Mouse (Mus musculus) forebrain, postnatal 0 days (tissue): ENCODE results near the gene Aoah. TPM values are rescaled to one million over a fixed set of nuclear protein-coding genes. Genes with fewer than 3 reads are reported as not detected.

ENCODE experiments used
- ATAC-seq: fragments of 200-750 bp; cut with Nextera tagmentation; 2 replicates; pipeline ENCODE4 v1.8.0; 2017; ENCODE audit warnings: mild to moderate bottlenecking, moderate library complexity
- DNase-seq: peaks from one replicate; pipeline ENCODE4 v3.0.0-alpha.2; 2015
- H3K27ac ChIP-seq: fragments of 300-500 bp; sonication (generic); 2 replicates; pipeline ENCODE4 v1.5.1; 2014; ENCODE audit warnings: low read depth, mild to moderate bottlenecking, antibody characterized with exemption, low read length, moderate library complexity, mixed read lengths
- H3K27me3 ChIP-seq: fragments of 300-500 bp; sonication (generic); 2 replicates; pipeline ENCODE4 v1.6.1; 2014; ENCODE audit warnings: mild to moderate bottlenecking, low read length, mixed read lengths; ENCODE audit not compliant: insufficient read depth
- H3K36me3 ChIP-seq: fragments of 300-500 bp; sonication (generic); 2 replicates; pipeline ENCODE4 v1.6.1; 2014; ENCODE audit warnings: mild to moderate bottlenecking, moderate library complexity; ENCODE audit not compliant: insufficient read depth
- H3K4me1 ChIP-seq: fragments of 300-500 bp; sonication (generic); 2 replicates; pipeline ENCODE4 v1.6.1; 2014; ENCODE audit warnings: antibody characterized with exemption; ENCODE audit not compliant: insufficient read depth
- H3K4me2 ChIP-seq: fragments of 300-500 bp; sonication (generic); 2 replicates; pipeline ENCODE4 v1.6.1; 2014; ENCODE audit warnings: low read depth, mild to moderate bottlenecking, moderate library complexity
- H3K4me3 ChIP-seq: fragments of 300-500 bp; sonication (generic); 2 replicates; pipeline ENCODE4 v1.5.1; 2014; ENCODE audit warnings: low read depth, low read length, mixed read lengths
- H3K9ac ChIP-seq: fragments of 300-500 bp; sonication (generic); 2 replicates; pipeline ENCODE4 v1.6.1; 2014; ENCODE audit warnings: mild to moderate bottlenecking
- H3K9me3 ChIP-seq: fragments of 300-500 bp; sonication (generic); 2 replicates; pipeline ENCODE4 v1.6.1; 2016; ENCODE audit warnings: low read length
- CTCF ChIP-seq: sonication (generic); IDR thresholded peaks from 2 replicates; pipeline ENCODE4 v1.5.1; 2016; ENCODE audit warnings: antibody characterized with exemption, control low read depth, low read depth
- WGBS: fragments of 180-500 bp; shearing (Covaris S2); extraction: QIAGEN DNeasy Blood & Tissue Kit; methylation state at CpG from one replicate; pipeline ENCODE4 v1.1.7; 2014; 5-methylcytosine and 5-hydroxymethylcytosine counted together
- polyA plus RNA-seq: library from polyadenylated mRNA; unstranded; fragments of >200 nt; fragmentation: Nextera tagmentation; extraction: Ambion mirVana; gene quantifications from 2 replicates; pipeline ENCODE4 v1.2.1, GENCODE M21; 2015
- total RNA-seq: library from RNA; depleted of rRNA; stranded (reverse); fragments of >200 nt; gene quantifications from 2 replicates; pipeline ENCODE4 v1.2.3, GENCODE M21; 2014

The Aoah gene
- total and polyA plus RNA-seq, 2 experiments from 2014 or later, result 0.51 to 0.86 TPM

DNA sequence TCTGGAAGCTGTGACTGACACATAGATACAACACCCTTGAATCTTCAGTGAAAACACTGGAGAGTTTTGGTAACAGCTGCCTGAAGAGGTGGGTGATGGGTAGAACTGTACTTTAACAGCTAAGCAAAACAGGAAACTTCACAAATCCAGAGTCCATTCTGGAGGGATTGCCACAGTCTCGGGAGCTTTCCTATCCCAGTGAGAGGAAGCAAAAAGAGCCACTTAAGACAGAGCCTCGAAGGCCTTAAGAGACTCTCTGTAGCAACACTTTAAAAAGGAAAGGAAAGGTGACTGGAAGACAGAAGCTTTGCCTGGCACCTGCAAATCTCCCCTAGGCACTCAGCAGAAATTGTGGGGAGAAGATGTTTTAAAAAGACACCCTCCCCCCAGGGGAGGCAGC lies 4.6 kb downstream of the Aoah start:
- WGBS, result 68% methylated on average over 2 of the region's 2 CpGs
- Histone ChIP-seq H3K9me3 (no peaks in the 10 kb centered on the region), H3K27ac (no peak overlapping the region), H3K27me3 (no peaks in the 10 kb centered on the region), H3K4me3 (no peak overlapping the region), H3K36me3 (no peaks in the 10 kb centered on the region), H3K4me2 (no peak overlapping the region), H3K9ac (no peak overlapping the region), H3K4me1 (no peaks in the 10 kb centered on the region)
- DNase-seq (no peak), ATAC-seq (no peak)
- no peak for TF ChIP-seq CTCF

- no peak overlapping the region for H3K4me3 ChIP-seq
- H3K4me1 ChIP-seq, result no peaks in the 10 kb centered on the region
- H3K9me3 ChIP-seq, result no peaks in the 10 kb centered on the region
- H3K36me3 ChIP-seq, result no peaks in the 10 kb centered on the region
- TF ChIP-seq CTCF, result no peak
- no peak overlapping the region for H3K27ac ChIP-seq
- DNase-seq, result no peak
- H3K4me2 ChIP-seq, result no peak overlapping the region
- WGBS, result 74% methylated on average over 3 of the region's 3 CpGs
- ATAC-seq, result no peak
- no peaks in the 10 kb centered on the region for H3K27me3 ChIP-seq
- H3K9ac ChIP-seq, result no peak overlapping the region
Observed at GRCm38 (mm10) chr13:20799772-20800171, 5.9 kb downstream of the Aoah start.

GRCm38 (mm10) chr13:20800569-20800968 lies 6.7 kb downstream of the Aoah start:
- Histone ChIP-seq H3K4me2 (no peak overlapping the region), H3K4me3 (no peak overlapping the region), H3K36me3 (no peaks in the 10 kb centered on the region), H3K4me1 (no peaks in the 10 kb centered on the region), H3K27ac (no peak overlapping the region), H3K27me3 (no peaks in the 10 kb centered on the region), H3K9ac (no peak overlapping the region), H3K9me3 (no peaks in the 10 kb centered on the region)
- 61% methylated on average over 3 of the region's 3 CpGs for WGBS
- DNase-seq (no peak), ATAC-seq (no peak)
- no peak for TF ChIP-seq CTCF

- ATAC-seq (no peak), DNase-seq (no peak)
- Histone ChIP-seq H3K4me1 (no peaks in the 10 kb centered on the region), H3K4me3 (no peak overlapping the region), H3K27me3 (no peaks in the 10 kb centered on the region), H3K27ac (no peak overlapping the region), H3K4me2 (no peak overlapping the region), H3K9me3 (no peaks in the 10 kb centered on the region), H3K9ac (no peak overlapping the region), H3K36me3 (no peaks in the 10 kb centered on the region)
- no peak for TF ChIP-seq CTCF
- 52% methylated on average over 3 of the region's 3 CpGs for WGBS
Observed at GRCm38 (mm10) chr13:20811782-20812406, 18.0 kb downstream of the Aoah start.

DNA sequence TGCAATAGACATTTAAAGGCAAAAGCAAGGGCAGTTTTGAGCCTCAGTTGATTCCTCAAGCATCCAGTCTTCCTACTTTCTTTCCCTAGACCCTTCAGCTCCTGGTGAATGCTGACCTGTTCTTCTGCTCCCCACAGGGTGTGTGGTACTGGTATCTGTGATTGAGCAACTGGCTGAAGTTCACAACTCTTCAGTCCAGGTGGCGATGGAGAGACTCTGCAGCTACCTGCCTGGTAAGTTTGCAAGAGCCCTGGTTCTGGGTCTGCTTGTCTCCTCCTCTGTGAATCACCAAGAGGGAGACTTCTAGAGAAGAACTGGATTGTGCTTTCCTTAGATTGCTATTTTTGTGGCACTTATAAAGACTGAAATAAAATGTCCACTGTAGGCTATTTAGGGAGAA lies 22.5 kb downstream of the Aoah start:
- WGBS, result 61% methylated on average over 1 of the region's 1 CpGs
- no peaks in the 10 kb centered on the region for H3K9me3 ChIP-seq
- ATAC-seq (no peak), DNase-seq (no peak)
- H3K27ac ChIP-seq, result no peak overlapping the region
- H3K4me1 ChIP-seq, result no peaks in the 10 kb centered on the region
- H3K4me3 ChIP-seq, result no peak overlapping the region
- H3K36me3 ChIP-seq, result no peaks in the 10 kb centered on the region
- no peak overlapping the region for H3K4me2 ChIP-seq
- no peak overlapping the region for H3K9ac ChIP-seq
- TF ChIP-seq CTCF, result no peak
- H3K27me3 ChIP-seq, result no peaks in the 10 kb centered on the region

DNA sequence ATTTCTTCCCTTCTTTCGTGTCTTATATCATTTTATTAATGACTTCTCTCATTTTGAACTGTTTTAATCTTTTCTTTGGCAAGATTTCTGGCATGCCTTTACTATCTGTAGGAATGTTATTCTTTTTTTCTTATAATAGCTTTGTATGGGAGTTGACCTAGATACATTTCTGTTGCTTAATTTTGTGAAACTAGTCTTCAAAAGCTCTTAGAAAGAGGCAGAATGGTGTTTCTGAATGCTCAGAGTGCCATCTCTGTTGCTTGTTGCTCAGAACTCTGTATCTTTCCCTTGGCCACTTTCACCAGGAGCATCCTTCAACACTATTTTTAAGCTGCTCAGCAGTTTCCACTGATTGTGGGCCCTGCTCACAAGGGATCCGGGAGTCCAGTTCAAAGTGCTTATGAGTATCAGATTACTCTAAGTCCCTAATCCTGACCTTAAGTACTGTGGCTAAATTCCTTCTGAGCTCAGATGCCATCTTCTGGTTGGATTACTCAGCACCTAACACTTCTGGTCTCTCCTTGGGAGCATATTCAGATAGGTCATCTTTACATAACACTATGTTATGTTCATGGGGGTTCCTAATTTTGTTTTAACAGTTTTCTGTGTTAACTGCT lies 26.9 kb downstream of the Aoah start:
- Histone ChIP-seq H3K9ac (no peak overlapping the region), H3K4me2 (no peak overlapping the region), H3K4me3 (no peak overlapping the region), H3K36me3 (no peaks in the 10 kb centered on the region), H3K27ac (no peak overlapping the region), H3K9me3 (no peaks in the 10 kb centered on the region), H3K4me1 (no peaks in the 10 kb centered on the region), H3K27me3 (no peaks in the 10 kb centered on the region)
- DNase-seq, result no peak
- WGBS, result 51% methylated on average over 2 of the region's 2 CpGs
- no peak for TF ChIP-seq CTCF
- no peak for ATAC-seq

GRCm38 (mm10) chr13:20828728-20829127 lies 34.8 kb downstream of the Aoah start:
- no peak for ATAC-seq
- Histone ChIP-seq H3K36me3 (no peaks in the 10 kb centered on the region), H3K9ac (no peak overlapping the region), H3K27me3 (no peaks in the 10 kb centered on the region), H3K4me2 (no peak overlapping the region), H3K4me1 (no peaks in the 10 kb centered on the region), H3K4me3 (no peak overlapping the region), H3K27ac (no peak overlapping the region), H3K9me3 (no peaks in the 10 kb centered on the region)
- peak; percentile 8 for DNase-seq
- TF ChIP-seq CTCF, result no peak
- WGBS, result 75% methylated on average over 2 of the region's 2 CpGs
